Mouse (Mus musculus) embryonic fibroblast, embryonic 13.5 days (primary cell): ENCODE results near the gene Tsen34.

Experiments used
- CTCF ChIP-seq: IDR thresholded peaks from 2 replicates; pipeline ENCODE4 v1.5.1; 2011; ENCODE audit warnings: mild to moderate bottlenecking, control low read depth, low read length, moderate library complexity, borderline replicate concordance; ENCODE audit not compliant: insufficient read depth
- POLR2A ChIP-seq: IDR thresholded peaks from 2 replicates; pipeline ENCODE4 v1.6.1; 2011; ENCODE audit warnings: low read depth, mild to moderate bottlenecking, control low read depth, low read length, moderate library complexity

- TF ChIP-seq POLR2A (0 out of 2 replicates have a peak, but pooled peaks have one; percentile 41), CTCF (no peak)
Observed at GRCm38 (mm10) chr7:3646188-3646587, 46.5 kb upstream of the Tsen34 start.
